Comparison of ENCODE assay signal across 24 mouse cellular contexts in genomic region chr11:4472464-4473179, GRCm38 (mm10). TPM values are rescaled to one million over a fixed set of nuclear protein-coding genes. Genes with fewer than 3 reads are reported as not detected.
DNase-seq lines count a peak whose midpoint lies in the region; ATAC-seq and TF ChIP-seq lines count a peak whose summit lies in the region.
"Had no signal": no experiment of that assay in that cellular context is flagged by ENCODE, and none has a peak within 500 bp of the region (broad histone marks: within the 10 kb centered on the region; RNA-seq: fewer than 3 reads in every experiment).

No protein-coding gene starts in this region.

- peaks cover 9% of the 10 kb centered on the region for H3K36me3 ChIP-seq in hindbrain, embryonic 13.5 days
- no peaks in the 10 kb centered on the region for H3K36me3 ChIP-seq in hindbrain, postnatal 0 days (ENCODE audit: insufficient read depth, low read length)
- no peaks in the 10 kb centered on the region for H3K36me3 ChIP-seq in liver, embryonic 16.5 days (ENCODE audit: control insufficient read depth, insufficient read depth)
- H3K36me3 ChIP-seq in embryonic facial prominence, embryonic 15.5 days = no peaks in the 10 kb centered on the region; the same call in 1 of the 2 replicates
- no peaks in the 10 kb centered on the region for H3K36me3 ChIP-seq in hindbrain, embryonic 16.5 days (ENCODE audit: control insufficient read depth, insufficient read depth, low read length)
- H3K36me3 ChIP-seq: embryonic facial prominence, embryonic 13.5 days; forebrain, embryonic 10.5 days; heart, embryonic 15.5 days; midbrain, embryonic 12.5 days had no signal

- no peak for DNase-seq in hindbrain, postnatal 0 days (ENCODE audit: low spot score)
- DNase-seq in liver = no peak
- no peak for DNase-seq in cerebellum, adult 18-20 months
- DNase-seq in gastrocnemius, postnatal 4 days (ENCODE audit: low spot score in 2 of 2) = no peak
- DNase-seq: adrenal gland, postnatal 14 days; cerebellum, adult 8-10 months; heart, adult 11 months; lung, adult 18-20 months; retina, postnatal 1 day; thymus, postnatal 36 days had no signal

- peaks cover 23% of the 10 kb centered on the region for H3K4me1 ChIP-seq in hindbrain, embryonic 13.5 days (replicated peaks)
- H3K4me1 ChIP-seq in hindbrain, postnatal 0 days (ENCODE audit: insufficient read depth, low read length) = no peaks in the 10 kb centered on the region
- no peaks in the 10 kb centered on the region for H3K4me1 ChIP-seq in liver, embryonic 16.5 days (ENCODE audit: control insufficient read depth, low read depth, low read length)
- no peaks in the 10 kb centered on the region for H3K4me1 ChIP-seq in embryonic facial prominence, embryonic 15.5 days
- H3K4me1 ChIP-seq in hindbrain, embryonic 16.5 days (ENCODE audit: control insufficient read depth, insufficient read depth, low read depth, low read length) = no peaks in the 10 kb centered on the region; the same call in 1 of the 2 replicates
- H3K4me1 ChIP-seq: heart, embryonic 15.5 days; midbrain, embryonic 12.5 days had no signal

- H3K27me3 ChIP-seq in hindbrain, embryonic 13.5 days = no peaks in the 10 kb centered on the region
- H3K27me3 ChIP-seq in hindbrain, postnatal 0 days (ENCODE audit: insufficient read depth, low read length) = no peaks in the 10 kb centered on the region
- H3K27me3 ChIP-seq in liver, embryonic 16.5 days (ENCODE audit: control insufficient read depth, insufficient read depth, low read depth, low read length) = no peaks in the 10 kb centered on the region
- H3K27me3 ChIP-seq in embryonic facial prominence, embryonic 15.5 days = no peaks in the 10 kb centered on the region
- no peaks in the 10 kb centered on the region for H3K27me3 ChIP-seq in hindbrain, embryonic 16.5 days (replicated peaks; ENCODE audit: control insufficient read depth, insufficient read depth, low read length)
- H3K27me3 ChIP-seq: embryonic facial prominence, embryonic 13.5 days; heart, embryonic 15.5 days; midbrain, embryonic 12.5 days; Patski had no signal

- 58% methylated on average over 7 of the region's 7 CpGs for WGBS in hindbrain, embryonic 13.5 days
- WGBS in hindbrain, postnatal 0 days = 52% methylated on average over 7 of the region's 7 CpGs
- WGBS in liver, embryonic 16.5 days (ENCODE audit: insufficient replicate concordance) = 71% methylated on average over 7 of the region's 7 CpGs
- 60% methylated on average over 7 of the region's 7 CpGs for WGBS in embryonic facial prominence, embryonic 15.5 days
- WGBS in hindbrain, embryonic 16.5 days = 58% methylated on average over 7 of the region's 7 CpGs

- H3K27ac ChIP-seq in hindbrain, embryonic 13.5 days = peak overlapping the region; percentile 73
- H3K27ac ChIP-seq in hindbrain, postnatal 0 days = no peak overlapping the region
- H3K27ac ChIP-seq in liver, embryonic 16.5 days (ENCODE audit: low read length) = no peak overlapping the region
- no peak overlapping the region for H3K27ac ChIP-seq in embryonic facial prominence, embryonic 15.5 days (replicated peaks)
- peak overlapping the region; percentile 35; the same call in 1 of the 2 replicates for H3K27ac ChIP-seq in hindbrain, embryonic 16.5 days (ENCODE audit: low read depth, low read length)
- H3K27ac ChIP-seq: embryonic facial prominence, embryonic 13.5 days; forebrain, embryonic 10.5 days; heart, embryonic 15.5 days; midbrain, embryonic 12.5 days had no signal

- no peak for TF ChIP-seq CTCF in hindbrain, postnatal 0 days (IDR thresholded peaks at IDR 0.05; ENCODE audit: low read depth)

- peak overlapping the region; percentile 56; the same call in 1 of the 2 replicates for H3K9ac ChIP-seq in hindbrain, embryonic 13.5 days
- no peak overlapping the region for H3K9ac ChIP-seq in hindbrain, postnatal 0 days (replicated peaks; ENCODE audit: low read length)
- H3K9ac ChIP-seq in liver, embryonic 16.5 days (ENCODE audit: low read depth, low read length) = no peak overlapping the region
- no peak overlapping the region for H3K9ac ChIP-seq in embryonic facial prominence, embryonic 15.5 days
- no peak overlapping the region for H3K9ac ChIP-seq in hindbrain, embryonic 16.5 days (ENCODE audit: low read depth, low read length)
- H3K9ac ChIP-seq: embryonic facial prominence, embryonic 13.5 days; heart, embryonic 15.5 days; midbrain, embryonic 12.5 days had no signal

- ATAC-seq in hindbrain, embryonic 13.5 days (ENCODE audit: low FRiP score) = peak; percentile 67
- no peak for ATAC-seq in hindbrain, postnatal 0 days
- peak; percentile 16; the same call in 1 of the 2 replicates for ATAC-seq in liver, embryonic 16.5 days (ENCODE audit: low read depth)
- ATAC-seq in embryonic facial prominence, embryonic 15.5 days (ENCODE audit: insufficient number of reproducible peaks, low FRiP score, low TSS enrichment, low read depth) = peak; percentile 44; the same call in 1 of the 2 replicates
- ATAC-seq in hindbrain, embryonic 16.5 days = peak; percentile 53
- ATAC-seq: activated CD4-positive, CD25-positive, alpha-beta regulatory T cell, adult 4 months; Patski had no signal

- no peaks in the 10 kb centered on the region for H3K9me3 ChIP-seq in hindbrain, embryonic 13.5 days
- H3K9me3 ChIP-seq in hindbrain, postnatal 0 days (ENCODE audit: low read length) = no peaks in the 10 kb centered on the region
- no peaks in the 10 kb centered on the region for H3K9me3 ChIP-seq in liver, embryonic 16.5 days (replicated peaks; ENCODE audit: control insufficient read depth, low read length)
- no peaks in the 10 kb centered on the region for H3K9me3 ChIP-seq in embryonic facial prominence, embryonic 15.5 days (replicated peaks)
- H3K9me3 ChIP-seq in hindbrain, embryonic 16.5 days (ENCODE audit: control insufficient read depth, low read length) = no peaks in the 10 kb centered on the region
- H3K9me3 ChIP-seq: embryonic facial prominence, embryonic 13.5 days; forebrain, embryonic 10.5 days; heart, embryonic 15.5 days; midbrain, embryonic 12.5 days had no signal

- no peak overlapping the region for H3K4me2 ChIP-seq in hindbrain, embryonic 13.5 days
- no peak overlapping the region for H3K4me2 ChIP-seq in hindbrain, postnatal 0 days (ENCODE audit: low read depth, low read length)
- H3K4me2 ChIP-seq in liver, embryonic 16.5 days (ENCODE audit: low read depth, low read length) = no peak overlapping the region
- H3K4me2 ChIP-seq in embryonic facial prominence, embryonic 15.5 days (replicated peaks) = no peak overlapping the region
- H3K4me2 ChIP-seq in hindbrain, embryonic 16.5 days (ENCODE audit: low read length) = no peak overlapping the region
- H3K4me2 ChIP-seq: embryonic facial prominence, embryonic 13.5 days; heart, embryonic 15.5 days; midbrain, embryonic 12.5 days had no signal

- no peak overlapping the region for H3K4me3 ChIP-seq in hindbrain, embryonic 13.5 days
- H3K4me3 ChIP-seq in hindbrain, postnatal 0 days (ENCODE audit: low read length) = no peak overlapping the region
- H3K4me3 ChIP-seq in liver, embryonic 16.5 days (ENCODE audit: low read depth, low read length) = no peak overlapping the region
- no peak overlapping the region for H3K4me3 ChIP-seq in embryonic facial prominence, embryonic 15.5 days (replicated peaks)
- no peak overlapping the region for H3K4me3 ChIP-seq in hindbrain, embryonic 16.5 days (ENCODE audit: low read length)
- H3K4me3 ChIP-seq: embryonic facial prominence, embryonic 13.5 days; forebrain, embryonic 10.5 days; heart, embryonic 15.5 days; midbrain, embryonic 12.5 days had no signal

RNA-seq across cellular contexts. Expression of gene Hormad2, which starts 31.7 kb away (rescaled TPM):
- polyA plus RNA-seq in hindbrain, embryonic 13.5 days (2015; fragmentation: Nextera tagmentation; extraction: Ambion mirVana) = not detected in 2 replicates
- not detected in 2 replicates for total RNA-seq in hindbrain, postnatal 0 days (2014; rRNA removed)
- polyA plus RNA-seq in hindbrain, postnatal 0 days (2015; fragmentation: Nextera tagmentation; extraction: Ambion mirVana) = not detected in 2 replicates
- 0.19 and 0.39 TPM in 2 replicates for polyA plus RNA-seq in liver, embryonic 16.5 days (2015; fragmentation: Nextera tagmentation; extraction: Ambion mirVana)
- polyA plus RNA-seq in embryonic facial prominence, embryonic 15.5 days (2015; fragmentation: Nextera tagmentation; extraction: Ambion mirVana) = 0.32 and 0.43 TPM in 2 replicates
- 0.48 TPM in 1 of 2 replicates, not detected in the other for polyA plus RNA-seq in hindbrain, embryonic 16.5 days (2015; fragmentation: Nextera tagmentation; extraction: Ambion mirVana)
- total RNA-seq in gastrocnemius, postnatal 4 days (2021) = under 1 TPM; 0.66 to 0.67 TPM
- total RNA-seq: gastrocnemius, adult 18-20 months; layer of hippocampus, adult 18-20 months; left cerebral cortex, postnatal 36 days had no signal
- polyA plus RNA-seq: embryonic facial prominence, embryonic 13.5 days; kidney, adult 2 months; midbrain, embryonic 12.5 days; Patski had no signal

Comparison
In these comparisons a context has a peak if more than half of its experiments do, and no peak if none do; other contexts are left out.
1. H3K27ac ChIP-seq: peak in hindbrain, embryonic 13.5 days (single experiment) and hindbrain, embryonic 16.5 days (single experiment); none in hindbrain, postnatal 0 days (single experiment), liver, embryonic 16.5 days (single experiment) and embryonic facial prominence, embryonic 15.5 days (single experiment).